Mouse (Mus musculus) kidney, adult 11 months (tissue): ENCODE data around the gene Ctnna3.
A peak's percentile ranks its signal among the peaks of the same experiment; 100 is the strongest.
"Not testable (repeated sequence)": the region's sequence is repeated elsewhere in the genome, so short reads cannot be mapped to it uniquely, and the experiment has no call there.

Source experiments
- DNase-seq: peaks from one replicate; pipeline ENCODE4 v3.0.0; 2022

Gene Ctnna3

DNA sequence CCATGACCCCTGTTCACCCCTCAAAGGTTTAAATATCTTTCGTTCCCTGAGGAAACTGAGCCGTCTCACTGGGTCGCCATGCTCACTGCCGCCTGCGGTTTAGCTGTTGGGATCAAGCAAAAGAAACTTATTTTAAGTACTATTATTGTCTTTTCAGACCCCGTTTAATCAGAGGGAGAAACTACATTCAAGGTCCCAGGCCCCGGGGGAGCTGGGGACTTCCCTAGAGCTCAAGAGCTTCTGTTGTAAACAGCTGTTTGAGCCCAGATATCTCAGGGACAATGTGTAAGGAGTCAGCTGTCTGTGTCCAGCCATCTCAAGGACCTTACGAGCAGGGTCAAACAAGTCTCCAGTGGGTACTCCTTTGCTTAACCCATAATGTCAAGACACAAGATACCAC is 2.8 kb upstream of the Ctnna3 start:
- no peak for DNase-seq

DNA sequence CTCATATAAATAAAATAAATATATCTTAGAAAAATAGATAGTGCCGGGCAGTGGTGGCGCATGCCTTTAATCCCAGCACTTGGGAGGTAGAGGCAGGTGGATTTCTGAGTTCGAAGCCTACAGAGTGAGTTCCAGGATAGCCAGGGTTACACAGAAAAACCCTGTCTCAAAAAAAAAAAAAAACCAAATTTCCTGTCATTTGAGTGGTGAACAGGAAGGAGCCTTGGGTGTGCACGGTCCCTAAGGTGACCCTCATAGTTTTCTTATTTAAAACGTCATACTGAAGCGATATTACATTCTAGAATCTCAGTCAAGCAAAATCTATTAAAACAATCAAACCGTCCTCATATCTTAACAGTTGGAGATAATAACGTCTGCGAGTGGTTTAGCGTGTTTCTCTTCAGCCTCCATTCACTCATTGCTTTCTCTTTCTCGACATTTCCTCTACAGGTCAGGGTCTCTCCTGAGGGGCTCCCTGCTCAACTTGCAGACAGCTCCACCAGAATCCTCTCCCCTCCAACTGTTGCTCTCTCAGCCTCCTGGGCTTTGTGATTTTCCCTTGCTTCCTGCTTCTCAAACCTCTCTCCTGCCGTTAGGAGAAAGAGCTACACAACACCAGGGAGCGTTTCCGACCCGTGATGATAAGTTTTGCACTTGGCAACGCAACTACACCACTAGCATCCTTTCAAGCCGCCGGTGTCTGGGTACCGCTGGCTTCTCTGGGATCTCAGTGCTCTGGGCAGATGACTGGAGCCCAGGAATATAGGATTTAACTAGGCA is 1.5 kb upstream of the Ctnna3 start:
- DNase-seq, result no peak

DNA sequence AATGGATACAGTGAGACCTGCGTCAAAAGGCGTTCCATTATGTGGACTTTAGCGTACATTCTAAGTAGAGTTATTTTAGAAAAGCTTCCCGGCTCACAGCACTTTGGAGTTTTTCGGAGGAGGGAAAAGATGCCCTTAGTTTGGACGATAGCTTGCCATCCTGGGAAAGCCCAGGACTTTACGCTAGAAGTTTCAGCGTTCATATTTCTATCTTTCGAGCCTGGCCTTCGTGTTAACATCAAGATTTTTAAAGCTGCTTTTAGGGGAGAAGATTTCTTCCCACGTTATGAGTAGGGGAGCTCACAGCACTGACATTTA is 916 bp upstream of the Ctnna3 start:
- DNase-seq, result no peak

DNA sequence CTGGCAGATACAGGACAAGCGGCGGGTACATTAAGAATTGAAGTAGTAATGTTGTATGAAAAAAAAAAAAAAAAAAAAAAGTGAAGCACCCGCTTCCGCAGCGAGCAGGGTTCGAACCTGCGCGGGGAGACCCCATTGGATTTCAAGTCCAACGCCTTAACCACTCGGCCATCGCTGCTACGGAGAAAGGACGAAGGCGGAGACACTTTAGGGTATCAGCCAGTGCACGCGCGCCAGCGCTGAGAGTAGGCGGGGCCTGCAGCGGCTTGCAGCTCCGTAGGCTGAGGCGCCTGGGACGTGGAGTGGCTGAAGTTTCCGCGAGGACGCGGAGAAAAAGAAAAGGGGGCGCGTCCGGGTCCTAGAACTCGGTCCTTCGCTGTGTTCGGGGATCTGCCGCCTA is 518 bp upstream of the Ctnna3 start:
- DNase-seq, result peak; percentile 97

DNA sequence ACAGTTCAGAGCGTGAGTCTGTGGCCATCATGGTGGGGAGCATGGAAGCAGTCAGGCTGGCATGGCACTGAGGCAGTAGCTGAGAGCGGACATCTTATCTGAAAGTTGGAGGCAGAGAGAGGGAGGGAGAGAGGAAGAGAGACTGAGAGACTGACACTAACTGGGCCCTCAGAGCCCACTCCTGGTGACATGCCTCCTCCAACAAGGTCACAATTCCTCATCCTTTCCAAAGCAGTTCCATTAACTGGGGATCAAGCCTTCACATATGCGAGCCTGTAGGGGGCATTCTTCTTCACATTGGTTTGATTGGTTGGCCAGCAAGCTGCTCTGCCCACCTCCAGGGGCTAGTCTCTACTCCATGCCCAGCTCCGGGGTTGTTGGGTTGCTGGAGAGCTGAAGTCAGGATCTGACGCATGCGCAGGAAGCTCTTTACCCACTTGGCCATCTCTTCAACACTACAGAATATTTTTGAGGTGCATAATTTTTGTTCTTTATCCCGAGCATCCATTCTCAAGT is 1.4 kb downstream of the Ctnna3 start:
- DNase-seq, result no peak

DNA sequence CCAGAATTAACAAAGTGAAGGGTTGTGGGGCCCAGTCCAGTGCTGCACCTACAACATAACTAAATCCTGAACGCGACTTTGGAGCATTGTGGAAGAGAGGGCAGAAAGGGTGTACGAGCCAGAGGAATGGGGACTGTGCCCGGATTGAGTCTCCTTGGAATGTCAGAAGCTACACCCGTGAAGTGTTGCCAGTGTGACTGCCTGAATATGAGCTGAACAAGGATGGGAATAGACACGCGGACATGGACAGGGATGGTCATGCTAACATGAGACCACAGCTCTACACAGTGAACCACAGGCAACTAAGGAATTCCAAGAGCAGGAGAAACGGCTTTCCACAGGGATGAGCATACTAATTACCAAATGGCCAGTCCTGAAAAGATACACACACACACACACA is 2.2 kb downstream of the Ctnna3 start:
- DNase-seq, result no peak

DNA sequence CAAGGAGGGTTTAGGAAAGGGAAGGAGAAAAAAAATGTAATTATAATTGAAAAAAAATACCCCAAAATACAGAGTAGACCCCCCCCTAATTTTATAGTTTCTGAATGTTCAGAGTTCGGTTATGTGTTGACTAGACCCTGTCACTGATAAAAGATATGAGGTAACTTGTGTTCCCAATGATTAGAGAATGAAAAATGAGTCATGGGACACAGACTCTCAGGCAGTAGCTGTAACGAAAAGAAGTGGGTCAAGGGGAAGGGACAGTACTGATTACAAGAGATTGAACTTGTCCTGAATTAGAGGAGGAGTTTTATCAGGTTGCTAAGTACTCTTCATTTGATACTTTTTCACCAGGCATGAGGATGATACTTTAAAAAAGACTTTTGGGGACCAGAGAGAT is 3.0 kb downstream of the Ctnna3 start:
- DNase-seq, result no peak

DNA sequence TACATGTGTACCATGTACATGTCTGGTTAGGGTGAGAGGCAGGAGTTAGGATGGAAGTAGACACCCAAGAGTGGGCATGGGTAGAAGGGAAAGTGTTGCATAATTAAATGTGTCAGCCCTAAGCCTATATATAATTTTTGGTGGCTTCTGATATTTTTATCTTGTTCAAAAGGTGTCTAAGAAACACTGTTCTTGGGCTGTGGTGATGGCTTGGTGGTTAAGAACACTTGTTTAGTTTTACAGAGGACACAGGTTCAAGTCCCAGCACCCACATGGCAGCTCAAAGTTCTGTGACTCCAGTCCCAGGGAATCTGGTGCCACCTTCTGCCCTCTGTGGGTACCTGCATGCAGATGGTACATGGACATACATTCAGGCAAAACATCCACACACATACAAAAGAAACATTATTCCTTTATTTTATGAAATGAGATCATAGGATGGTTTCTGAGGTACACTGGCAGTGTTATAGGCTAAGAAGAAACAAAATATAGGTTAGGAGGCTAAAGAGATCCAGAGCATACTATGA is 8.9 kb downstream of the Ctnna3 start:
- no peak for DNase-seq

DNA sequence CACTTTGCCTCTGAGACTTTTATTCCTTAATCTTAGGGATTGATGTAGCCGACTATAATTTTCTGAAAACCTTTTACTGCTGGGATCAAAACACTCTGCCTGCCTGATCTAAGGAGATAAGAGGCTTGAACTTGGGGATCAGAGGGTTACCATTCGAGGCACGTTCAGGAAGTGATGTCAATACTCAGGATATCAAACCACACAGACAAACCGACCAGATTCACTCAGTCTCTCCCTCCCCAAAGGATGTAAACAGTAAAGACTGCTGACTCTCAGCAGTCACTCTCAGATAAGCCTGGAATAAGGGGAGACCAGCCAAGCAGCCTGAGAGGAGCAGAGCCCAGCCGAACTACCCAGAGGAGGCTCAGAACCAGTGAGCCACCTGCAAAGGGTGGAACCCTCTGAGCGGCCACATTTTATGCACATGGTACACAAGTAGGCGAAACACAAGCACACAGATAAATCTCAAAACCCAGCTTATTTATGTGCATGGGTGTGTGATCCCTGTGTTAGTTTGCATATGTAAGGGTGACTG is 9.9 kb downstream of the Ctnna3 start:
- no peak for DNase-seq

DNA sequence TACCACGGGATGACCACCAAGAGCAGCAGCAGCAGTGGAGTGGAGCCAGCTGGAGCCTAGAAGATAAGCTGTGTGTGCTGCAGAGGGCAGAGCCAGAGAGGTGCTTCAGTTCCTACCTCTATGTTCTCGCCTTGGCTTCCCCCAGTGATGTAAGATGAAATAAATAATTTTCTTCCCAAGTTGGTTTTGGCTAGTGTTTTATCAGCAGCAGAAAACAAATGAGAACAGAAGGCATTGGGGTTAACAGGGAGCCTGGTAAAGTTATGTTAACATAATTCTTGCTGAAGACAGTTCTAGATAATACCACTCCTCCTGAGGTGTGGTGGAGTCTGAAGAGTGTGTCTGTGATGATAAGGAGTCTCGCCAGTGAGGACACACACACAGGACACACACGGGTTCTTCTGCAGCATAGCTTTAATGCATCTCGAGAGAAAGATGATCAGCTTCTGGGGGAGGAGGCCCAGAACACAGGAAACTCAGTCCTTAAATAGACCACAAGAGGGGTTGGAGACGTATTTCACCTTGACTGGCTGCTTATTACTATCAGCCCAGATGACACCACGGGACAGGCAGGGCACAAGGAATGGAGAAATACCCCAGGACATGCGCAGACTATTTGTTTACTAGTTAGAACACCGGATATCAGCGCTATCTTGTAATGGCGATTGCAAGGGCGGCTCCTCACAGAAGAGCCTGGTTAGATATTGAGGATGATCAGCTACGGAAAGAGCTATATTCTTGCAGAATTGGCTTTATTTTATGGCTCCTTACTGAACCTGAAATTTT is 14.9 kb downstream of the Ctnna3 start:
- not testable (repeated sequence) for DNase-seq

DNA sequence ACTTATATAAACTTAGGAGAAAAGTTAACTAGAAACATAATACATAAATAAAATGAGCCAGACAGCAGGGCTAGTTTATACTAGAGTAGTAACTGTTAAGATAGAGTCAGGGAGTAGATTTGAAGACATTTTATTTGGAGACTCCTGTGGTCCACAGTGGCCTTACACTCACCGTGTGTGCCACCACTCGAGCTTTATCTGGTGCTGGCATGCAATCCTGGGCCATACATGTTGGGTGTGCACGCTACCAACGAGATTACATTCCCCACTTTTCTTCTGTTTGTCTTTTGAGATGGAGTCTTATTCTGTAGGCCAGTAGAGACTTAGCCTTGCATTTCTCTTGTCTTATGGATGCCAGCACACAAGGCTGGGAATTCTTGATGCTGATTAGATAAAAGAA is 24.0 kb downstream of the Ctnna3 start:
- DNase-seq, result no peak

DNA sequence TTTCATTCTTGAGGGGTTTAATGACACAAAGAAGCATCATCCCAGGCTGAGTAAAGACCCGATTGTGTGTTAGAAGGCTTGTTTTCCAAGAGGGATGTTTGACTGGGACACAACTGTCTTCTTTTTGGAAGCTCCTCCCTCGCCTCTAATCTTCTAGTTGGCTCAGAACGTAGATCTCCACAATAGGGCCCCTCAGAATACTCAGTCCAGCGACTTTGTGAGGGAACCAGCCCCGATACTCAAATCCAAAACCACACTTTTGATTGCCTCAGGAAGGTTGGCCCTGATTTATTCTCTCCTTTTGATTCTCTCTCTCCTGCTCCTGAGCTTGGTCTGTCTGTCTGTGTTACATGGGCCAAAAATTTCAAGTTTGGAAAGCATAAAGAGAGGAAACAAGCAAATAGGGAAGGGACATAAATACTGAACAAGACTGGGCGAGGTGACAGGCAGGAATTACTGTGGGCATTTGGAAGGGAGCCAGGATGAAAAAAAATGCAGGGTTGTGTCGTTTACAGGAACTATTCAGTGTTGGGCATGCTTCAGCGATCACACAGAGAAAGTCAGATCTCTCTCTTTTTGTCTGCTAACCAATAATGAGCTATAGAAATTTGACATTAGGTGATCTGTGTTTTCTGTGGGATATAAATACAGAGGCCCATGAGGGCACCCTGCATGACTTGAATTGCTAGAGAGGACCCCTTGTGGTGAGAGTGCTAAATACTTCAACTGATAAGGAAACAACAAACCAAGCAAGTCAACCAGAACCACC is 25.4 kb downstream of the Ctnna3 start:
- DNase-seq, result peak; percentile 27

DNA sequence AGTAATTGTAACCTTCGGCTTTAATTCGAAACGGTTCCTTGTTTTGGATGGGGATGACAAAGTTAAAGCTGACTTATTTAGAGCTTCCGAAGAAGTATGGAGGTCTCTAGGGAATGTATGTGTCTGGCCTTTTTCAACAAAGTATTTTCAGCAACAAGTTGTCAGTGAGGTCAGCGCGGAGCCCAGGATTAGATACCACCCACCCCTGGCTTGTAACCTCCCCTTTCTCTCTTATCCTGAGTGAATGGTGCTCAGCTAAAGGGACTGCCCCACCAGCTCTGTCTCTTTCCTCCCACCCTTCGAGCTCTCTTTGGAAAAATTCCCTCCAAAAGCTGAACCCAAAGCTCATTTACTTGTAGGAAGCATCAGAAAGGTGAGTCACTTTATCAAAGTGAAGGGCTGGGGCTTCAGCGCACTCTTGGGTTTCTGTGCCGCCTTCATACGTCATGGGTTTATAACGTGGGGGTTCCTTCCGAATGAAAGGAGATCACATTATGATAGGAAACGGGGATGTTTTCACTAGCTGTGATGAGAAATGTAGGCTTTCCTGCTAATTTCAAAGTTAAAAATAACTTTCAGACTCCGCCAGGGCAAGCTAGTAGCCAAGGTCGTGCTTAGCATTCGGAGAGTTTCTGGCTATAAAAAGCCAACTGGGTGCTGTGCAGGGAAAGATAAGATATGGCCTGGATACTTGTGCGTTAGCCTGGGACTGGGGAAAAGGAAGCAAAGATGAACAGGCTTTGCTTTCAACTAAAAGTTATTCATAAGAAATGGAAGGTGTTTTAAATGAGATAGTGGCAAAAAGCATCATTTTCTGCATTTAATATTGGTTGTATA is 27.6 kb downstream of the Ctnna3 start:
- no peak for DNase-seq

DNA sequence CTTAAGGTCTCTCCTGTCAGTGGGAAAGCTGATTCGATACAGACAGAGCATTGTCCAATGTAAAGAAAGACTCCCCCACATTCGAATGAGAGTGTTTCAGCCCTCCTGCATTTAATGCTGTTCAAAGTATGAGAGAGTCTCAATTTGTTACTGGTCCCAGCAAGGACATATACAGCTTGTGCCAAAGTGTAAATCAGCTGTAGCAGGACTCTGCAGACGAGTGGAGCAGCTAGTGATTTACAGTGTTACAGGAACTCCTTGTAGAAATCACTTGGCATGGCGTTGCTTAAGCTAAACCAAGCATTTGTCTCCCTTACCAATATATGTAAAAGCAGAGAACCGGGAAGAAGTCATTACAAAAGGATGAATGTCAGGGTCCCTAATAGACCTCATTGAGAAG is 31.0 kb downstream of the Ctnna3 start:
- DNase-seq, result no peak

DNA sequence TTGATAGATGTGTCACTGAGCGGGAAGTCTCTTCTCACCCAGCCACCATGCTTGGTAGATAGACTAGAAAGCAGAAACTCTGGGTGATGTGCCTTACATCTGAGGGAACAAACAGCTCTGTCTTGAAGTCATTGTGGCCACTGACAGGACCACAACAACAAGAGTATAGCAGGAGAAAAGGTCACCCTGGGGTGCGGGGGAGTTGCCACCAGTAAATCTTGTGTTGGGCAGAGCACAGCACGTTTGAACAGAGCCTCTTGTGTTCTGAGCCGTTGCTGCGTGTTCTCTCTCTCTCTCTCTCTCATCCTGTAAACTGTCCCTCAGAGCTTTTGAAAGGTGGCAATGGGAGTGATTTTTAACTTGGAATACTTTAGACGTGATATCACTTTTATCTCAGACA is 42.6 kb downstream of the Ctnna3 start:
- DNase-seq, result no peak

DNA sequence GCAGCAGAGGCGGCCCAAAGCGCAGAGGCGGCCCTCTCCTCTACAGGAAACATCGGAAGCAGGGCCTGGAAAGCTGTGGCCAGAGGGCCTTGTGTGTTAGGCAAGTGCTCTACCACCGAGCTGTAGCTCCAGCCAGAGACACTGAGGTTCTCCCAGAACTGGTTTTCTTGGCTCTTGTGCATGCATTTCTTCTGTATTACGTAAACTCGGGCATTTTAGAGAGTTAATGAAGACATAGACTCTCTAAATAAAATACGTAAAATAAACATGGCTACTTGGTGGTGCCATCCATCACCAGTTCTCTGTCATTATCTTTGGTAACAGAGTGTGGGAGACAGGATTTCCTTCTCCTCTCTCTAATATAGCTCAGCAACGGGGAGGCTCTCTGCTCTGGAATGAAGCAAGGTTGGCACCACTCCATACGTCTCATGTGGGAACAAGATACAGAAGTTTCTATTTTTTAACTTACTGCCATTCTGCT is 46.3 kb downstream of the Ctnna3 start:
- no peak for DNase-seq

DNA sequence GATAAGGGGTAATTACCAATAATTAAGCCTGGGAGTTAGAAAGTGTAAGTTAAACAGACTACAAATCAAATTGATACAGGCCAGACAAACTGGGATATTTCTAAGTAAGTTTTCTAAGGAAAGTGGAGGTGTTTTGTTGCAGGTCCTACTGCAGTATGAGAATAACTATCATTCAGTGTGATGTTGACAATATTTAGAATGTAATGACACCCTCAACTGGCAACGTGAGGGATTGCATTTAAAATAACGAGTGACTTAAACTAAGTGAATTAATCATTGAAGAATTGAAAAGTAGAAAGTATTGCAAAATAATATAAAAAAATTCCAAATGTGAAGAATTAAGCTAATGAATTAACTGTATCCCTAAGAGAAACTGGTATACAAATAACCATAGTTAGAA is 49.0 kb downstream of the Ctnna3 start:
- no peak for DNase-seq

DNA sequence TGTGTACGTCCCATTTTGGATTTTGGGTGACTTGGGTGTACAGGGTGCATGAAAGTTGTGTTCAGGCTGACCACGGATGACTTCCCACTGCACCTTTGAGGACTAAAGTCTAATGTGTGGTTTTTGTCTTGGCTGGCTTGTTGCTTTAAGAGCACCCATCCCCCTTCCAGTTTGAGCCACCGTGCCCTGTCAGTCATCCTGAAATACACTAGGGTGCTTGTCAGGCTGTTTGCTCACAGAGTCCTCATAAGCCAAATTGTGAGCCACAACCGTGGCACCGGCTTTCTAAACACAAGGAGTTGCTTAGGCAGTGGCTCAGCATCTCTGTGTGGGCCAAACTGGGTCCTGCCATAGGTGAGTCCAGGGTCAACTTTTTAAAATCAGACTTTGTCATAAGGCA is 50.2 kb downstream of the Ctnna3 start:
- no peak for DNase-seq

DNA sequence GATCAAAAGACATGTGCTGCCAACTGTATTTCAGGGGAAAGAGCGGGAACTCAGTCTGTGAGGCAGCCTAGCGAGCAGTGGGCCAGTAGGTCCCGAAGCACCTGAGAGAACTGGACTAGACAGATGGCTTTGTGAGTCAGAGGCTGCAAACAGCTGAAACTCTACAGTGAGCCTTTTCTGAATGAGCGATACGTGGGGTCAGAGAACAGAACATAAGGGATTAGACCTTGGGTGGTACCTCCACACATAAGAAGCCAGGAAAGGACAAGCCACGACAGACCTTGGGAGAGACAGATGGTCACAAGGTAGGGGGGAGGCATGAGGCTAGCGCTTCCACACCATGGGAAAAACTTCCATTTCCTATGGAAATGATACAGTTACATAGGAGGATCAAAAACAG is 58.4 kb downstream of the Ctnna3 start:
- no peak for DNase-seq

DNA sequence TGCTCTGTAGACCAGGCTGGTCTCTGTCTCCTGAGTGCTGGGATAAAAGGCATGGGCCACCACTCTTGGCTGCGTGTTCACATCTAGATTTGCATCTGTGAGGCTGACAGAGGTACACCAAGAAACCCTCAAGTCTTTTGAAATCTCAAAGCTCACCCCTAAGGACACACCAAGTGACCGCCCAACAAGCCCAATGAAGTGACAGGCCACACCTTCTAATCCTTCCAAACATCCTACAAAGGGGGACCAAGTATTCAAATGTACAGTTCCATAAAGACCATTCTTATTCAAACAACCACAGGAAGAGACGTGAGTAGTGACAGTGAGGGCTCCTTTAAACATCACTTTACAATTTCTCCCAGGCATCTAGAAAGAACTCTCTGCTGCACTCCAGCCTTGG is 94.1 kb downstream of the Ctnna3 start:
- no peak for DNase-seq

DNA sequence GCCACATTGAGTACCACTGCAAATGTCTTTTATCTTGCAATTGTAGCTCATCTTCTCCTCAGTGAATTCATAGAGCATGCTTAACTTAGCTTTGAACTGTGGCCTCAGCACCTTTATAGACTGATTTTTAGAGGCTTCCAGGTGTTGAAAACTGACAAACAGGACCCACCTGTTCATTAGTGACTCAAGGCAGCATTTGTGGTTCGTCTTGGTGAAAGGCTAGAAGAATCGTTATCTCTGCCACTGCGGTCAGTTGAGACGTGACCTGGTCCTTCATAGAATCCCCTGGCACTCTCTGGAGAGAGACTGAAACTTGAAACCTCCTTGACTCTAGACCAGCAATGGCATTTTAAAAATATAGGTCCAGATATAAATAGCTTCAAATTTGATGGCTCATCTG is 96.1 kb downstream of the Ctnna3 start:
- no peak for DNase-seq

DNA sequence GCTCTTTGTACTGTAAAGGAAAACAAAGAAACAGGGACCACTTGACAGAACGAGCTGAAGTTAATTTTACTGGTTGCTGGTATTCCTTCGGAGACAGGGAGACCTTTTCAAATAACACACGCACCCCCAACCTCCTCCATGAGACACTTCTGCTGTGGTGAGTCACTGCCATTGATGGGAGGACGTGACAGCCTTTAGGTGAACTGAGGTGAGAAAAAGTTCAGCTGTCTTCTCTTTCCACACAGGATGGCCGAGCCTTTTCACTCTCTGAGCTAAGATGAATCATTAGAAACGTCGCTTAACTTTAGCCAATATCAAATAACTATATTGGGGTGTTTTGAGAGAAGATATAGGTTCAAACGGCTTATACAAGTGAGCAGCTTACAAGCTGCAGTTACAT is 102.5 kb downstream of the Ctnna3 start:
- DNase-seq, result no peak
